Mouse (Mus musculus) thymus, adult 2 months (tissue): ENCODE results near the gene Gm21983.

Source experiments
- CTCF ChIP-seq: fragments of 200-500 bp; IDR thresholded peaks from 2 replicates; pipeline ENCODE4 v1.5.1; 2012; ENCODE audit warnings: mild to moderate bottlenecking, control low read depth, low read length, moderate library complexity, borderline replicate concordance; ENCODE audit not compliant: control insufficient read depth, poor library complexity, insufficient read depth; ENCODE audit errors: extremely low read depth
- POLR2A ChIP-seq: fragments of 200-500 bp; IDR thresholded peaks from 2 replicates; pipeline ENCODE4 v1.6.1; 2012; ENCODE audit warnings: mild to moderate bottlenecking, low read length, control low read depth, moderate library complexity; ENCODE audit not compliant: control insufficient read depth, poor library complexity, insufficient read depth; ENCODE audit errors: extremely low read depth

GRCm38 (mm10) chr7:27203730-27204449 is 23.0 kb upstream of the Gm21983 start:
- TF ChIP-seq CTCF (no peak), POLR2A (no peak)
